Mouse (Mus musculus): ENCODE results near the gene Hist2h2be. TPM values are rescaled to one million over a fixed set of nuclear protein-coding genes. Genes with fewer than 3 reads are reported as not detected.

Gene Hist2h2be
- polyA plus RNA-seq, 1 experiment from 2014 or later, result 5.9 TPM

GRCm38 (mm10) chr3:96262216-96262875, 41.4 kb downstream of the Hist2h2be start:
- Histone ChIP-seq H3K27ac (replicated peaks; ENCODE audit: low read depth, low read length) (peak overlapping the region; percentile 94), H3K9me3 (ENCODE audit: control insufficient read depth, low read length) (no peaks in the 10 kb centered on the region), H3K27me3 (ENCODE audit: control insufficient read depth, insufficient read depth, low read length) (no peaks in the 10 kb centered on the region), H3K4me2 (ENCODE audit: low read length) (peak overlapping the region; percentile 75), H3K4me1 (ENCODE audit: control insufficient read depth, insufficient read depth, low read length) (peaks cover 8% of the 10 kb centered on the region; the same call in 1 of the 2 replicates), H3K9ac (replicated peaks; ENCODE audit: low read length) (peak overlapping the region; percentile 69), H3K36me3 (ENCODE audit: control insufficient read depth, insufficient read depth, low read length) (no peaks in the 10 kb centered on the region), H3K4me3 (replicated peaks; ENCODE audit: low read depth, low read length) (peak overlapping the region; percentile 51)
- peak; percentile 83 for DNase-seq
- 1% methylated on average over 19 of the region's 19 CpGs for WGBS
- peak; percentile 72 for ATAC-seq (ENCODE audit: low FRiP score, low TSS enrichment)

GRCm38 (mm10) chr3:96262979-96263550, 42.1 kb downstream of the Hist2h2be start, which contains the start of gene Hist2h4:
Gene Hist2h4 (minus strand): TSS chr3:96263311.
- Histone ChIP-seq H3K27me3 (ENCODE audit: control insufficient read depth, insufficient read depth, low read length) (no peaks in the 10 kb centered on the region), H3K4me2 (ENCODE audit: low read length) (peak within 1 kb of the TSS; percentile 75), H3K9me3 (ENCODE audit: control insufficient read depth, low read length) (no peaks in the 10 kb centered on the region), H3K9ac (replicated peaks; ENCODE audit: low read length) (peak within 1 kb of the TSS; percentile 69), H3K4me3 (replicated peaks; ENCODE audit: low read depth, low read length) (peak within 1 kb of the TSS; percentile 51), H3K27ac (replicated peaks; ENCODE audit: low read depth, low read length) (peak within 1 kb of the TSS; percentile 94), H3K36me3 (ENCODE audit: control insufficient read depth, insufficient read depth, low read length) (no peaks in the 10 kb centered on the region), H3K4me1 (ENCODE audit: control insufficient read depth, insufficient read depth, low read length) (peaks cover 13% of the 10 kb centered on the region)
- ATAC-seq (ENCODE audit: low FRiP score, low TSS enrichment) (peak; percentile 86), DNase-seq (peak; percentile 96)
- WGBS, result under 1% methylated on average over 40 of the region's 40 CpGs

GRCm38 (mm10) chr3:96263558-96264403, 42.9 kb downstream of the Hist2h2be start:
- peak; percentile 25; the same call in 1 of the 2 replicates for ATAC-seq (ENCODE audit: low FRiP score, low TSS enrichment)
- no peaks in the 10 kb centered on the region for H3K9me3 ChIP-seq (ENCODE audit: control insufficient read depth, low read length)
- no peaks in the 10 kb centered on the region for H3K36me3 ChIP-seq (ENCODE audit: control insufficient read depth, insufficient read depth, low read length)
- H3K9ac ChIP-seq (replicated peaks; ENCODE audit: low read length), result peak overlapping the region; percentile 48
- H3K4me2 ChIP-seq (ENCODE audit: low read length), result peak overlapping the region; percentile 75
- DNase-seq, result no peak
- peak overlapping the region; percentile 51 for H3K4me3 ChIP-seq (replicated peaks; ENCODE audit: low read depth, low read length)
- H3K27ac ChIP-seq (replicated peaks; ENCODE audit: low read depth, low read length), result peak overlapping the region; percentile 94
- peaks cover 15% of the 10 kb centered on the region for H3K4me1 ChIP-seq (ENCODE audit: control insufficient read depth, insufficient read depth, low read length)
- WGBS, result 3% methylated on average over 27 of the region's 27 CpGs
- H3K27me3 ChIP-seq (ENCODE audit: control insufficient read depth, insufficient read depth, low read length), result no peaks in the 10 kb centered on the region

GRCm38 (mm10) chr3:96264404-96264949, 43.6 kb downstream of the Hist2h2be start:
- H3K4me1 ChIP-seq (ENCODE audit: control insufficient read depth, insufficient read depth, low read length), result peaks cover 15% of the 10 kb centered on the region
- H3K9ac ChIP-seq (replicated peaks; ENCODE audit: low read length), result no peak overlapping the region
- peak overlapping the region; percentile 75 for H3K4me2 ChIP-seq (ENCODE audit: low read length)
- 58% methylated on average over 7 of the region's 7 CpGs for WGBS
- no peak for DNase-seq
- H3K36me3 ChIP-seq (ENCODE audit: control insufficient read depth, insufficient read depth, low read length), result no peaks in the 10 kb centered on the region
- H3K27me3 ChIP-seq (ENCODE audit: control insufficient read depth, insufficient read depth, low read length), result no peaks in the 10 kb centered on the region
- H3K9me3 ChIP-seq (ENCODE audit: control insufficient read depth, low read length), result no peaks in the 10 kb centered on the region
- peak overlapping the region; percentile 51; the same call in 1 of the 2 replicates for H3K4me3 ChIP-seq (replicated peaks; ENCODE audit: low read depth, low read length)
- peak overlapping the region; percentile 38; the same call in 1 of the 2 replicates for H3K27ac ChIP-seq (replicated peaks; ENCODE audit: low read depth, low read length)
- ATAC-seq (ENCODE audit: low FRiP score, low TSS enrichment), result no peak

GRCm38 (mm10) chr3:96266132-96266710, 45.3 kb downstream of the Hist2h2be start:
- no peak for ATAC-seq (ENCODE audit: low FRiP score, low TSS enrichment)
- no peaks in the 10 kb centered on the region for H3K36me3 ChIP-seq (ENCODE audit: control insufficient read depth, insufficient read depth, low read length)
- no peak overlapping the region for H3K4me3 ChIP-seq (replicated peaks; ENCODE audit: low read depth, low read length)

GRCm38 (mm10) chr3:96267541-96267940, 46.6 kb downstream of the Hist2h2be start:
- Histone ChIP-seq H3K27ac (replicated peaks; ENCODE audit: low read depth, low read length) (no peak overlapping the region), H3K4me2 (ENCODE audit: low read length) (peak overlapping the region; percentile 91; the same call in 1 of the 2 replicates), H3K27me3 (ENCODE audit: control insufficient read depth, insufficient read depth, low read length) (no peaks in the 10 kb centered on the region), H3K9me3 (ENCODE audit: control insufficient read depth, low read length) (no peaks in the 10 kb centered on the region), H3K36me3 (ENCODE audit: control insufficient read depth, insufficient read depth, low read length) (no peaks in the 10 kb centered on the region), H3K9ac (replicated peaks; ENCODE audit: low read length) (no peak overlapping the region), H3K4me1 (ENCODE audit: control insufficient read depth, insufficient read depth, low read length) (peaks cover 18% of the 10 kb centered on the region), H3K4me3 (replicated peaks; ENCODE audit: low read depth, low read length) (no peak overlapping the region)
- WGBS, result 80% methylated on average over 4 of the region's 4 CpGs
- no peak for DNase-seq
- ATAC-seq (ENCODE audit: low FRiP score, low TSS enrichment), result no peak

More at GRCm38 (mm10) chr3:96266132-96266710, 45.3 kb downstream of the Hist2h2be start:
- H3K27ac ChIP-seq (replicated peaks; ENCODE audit: low read depth, low read length), result no peak overlapping the region
- H3K9ac ChIP-seq (replicated peaks; ENCODE audit: low read length), result no peak overlapping the region
- H3K9me3 ChIP-seq (ENCODE audit: control insufficient read depth, low read length), result no peaks in the 10 kb centered on the region
- H3K4me1 ChIP-seq (ENCODE audit: control insufficient read depth, insufficient read depth, low read length), result peaks cover 18% of the 10 kb centered on the region
- WGBS, result 93% methylated on average over 8 of the region's 8 CpGs
- no peaks in the 10 kb centered on the region for H3K27me3 ChIP-seq (ENCODE audit: control insufficient read depth, insufficient read depth, low read length)
- DNase-seq, result no peak
- H3K4me2 ChIP-seq (ENCODE audit: low read length), result no peak overlapping the region

- Histone ChIP-seq H3K9me3 (ENCODE audit: control insufficient read depth, low read length) (no peaks in the 10 kb centered on the region), H3K4me3 (replicated peaks; ENCODE audit: low read depth, low read length) (peak within 1 kb of the TSS; percentile 40), H3K4me2 (ENCODE audit: low read length) (peak within 1 kb of the TSS; percentile 91), H3K27me3 (ENCODE audit: control insufficient read depth, insufficient read depth, low read length) (no peaks in the 10 kb centered on the region), H3K4me1 (ENCODE audit: control insufficient read depth, insufficient read depth, low read length) (peaks cover 18% of the 10 kb centered on the region), H3K36me3 (ENCODE audit: control insufficient read depth, insufficient read depth, low read length) (no peaks in the 10 kb centered on the region), H3K9ac (replicated peaks; ENCODE audit: low read length) (peak within 1 kb of the TSS; percentile 39; the same call in 1 of the 2 replicates), H3K27ac (replicated peaks; ENCODE audit: low read depth, low read length) (peak within 1 kb of the TSS; percentile 79)
- 22% methylated on average over 30 of the region's 30 CpGs for WGBS
- DNase-seq (peak; percentile 88), ATAC-seq (ENCODE audit: low FRiP score, low TSS enrichment) (peak; percentile 71)
Measured at GRCm38 (mm10) chr3:96268051-96268775, 47.3 kb downstream of the Hist2h2be start, which contains the start of gene Hist2h3b. Gene Hist2h3b (plus strand): TSS chr3:96268654.

Data from midbrain, embryonic 14.5 days (tissue).